Mouse (Mus musculus): Measurements from ENCODE around the gene Cetn3.

GRCm38 (mm10) chr13:81840246-81840645, 57.4 kb downstream of the Cetn3 start:
- no peak for TF ChIP-seq E2F4 (IDR thresholded peaks at IDR 0.05; ENCODE audit: insufficient read depth)
- no peak for TF ChIP-seq MYOD1 (IDR thresholded peaks at IDR 0.05; ENCODE audit: control insufficient read depth in 1 of 3, insufficient read length in 2 of 3, low read depth in 2 of 3)
- no peak for TF ChIP-seq POLR2A (IDR thresholded peaks at IDR 0.05; ENCODE audit: insufficient read length, low read depth)
- no peak for TF ChIP-seq USF1 (IDR thresholded peaks at IDR 0.05; ENCODE audit: low read depth)
- no peak for TF ChIP-seq CEBPB (IDR thresholded peaks at IDR 0.05; ENCODE audit: insufficient read depth, poor library complexity, severe bottlenecking)
- TF ChIP-seq POLR2AphosphoS2 (IDR thresholded peaks at IDR 0.05; ENCODE audit: insufficient read length, low read depth), result no peak
- no peak for TF ChIP-seq MYOG (IDR thresholded peaks at IDR 0.05; ENCODE audit: control insufficient read depth in 1 of 3, insufficient read depth in 1 of 3, insufficient read length in 2 of 3, low read depth in 2 of 3)
- no peak for TF ChIP-seq TCF12 (IDR thresholded peaks at IDR 0.05; ENCODE audit: insufficient read depth, poor library complexity, severe bottlenecking)
